8 mouse cellular contexts compared by ENCODE assay signal in genomic region chr8:120563348-120563724, GRCm38 (mm10). TPM values are rescaled to one million over a fixed set of nuclear protein-coding genes. Genes with fewer than 3 reads are reported as not detected.
DNase-seq lines count a peak whose midpoint lies in the region; ATAC-seq lines count a peak whose summit lies in the region.

No protein-coding gene starts in this region.

- ATAC-seq in intestine, embryonic 14.5 days (replicated peaks; ENCODE audit: low FRiP score, low TSS enrichment, low read depth), result no peak
- ATAC-seq in neural tube, embryonic 12.5 days (ENCODE audit: low FRiP score, low read depth), result peak; percentile 27

- DNase-seq in kidney, postnatal 10 days, result peak; percentile 54
- no peak for DNase-seq in kidney, postnatal 36 days
- peak; percentile 68 for DNase-seq in embryo, embryonic 10.5 days (ENCODE audit: low spot score)
- no peak for DNase-seq in intestine, embryonic 14.5 days (ENCODE audit: low spot score)
- no peak for DNase-seq in left cerebral cortex, postnatal 25 days (ENCODE audit: low spot score in 2 of 2)
- DNase-seq in urinary bladder, postnatal 14 days (ENCODE audit: low spot score), result no peak
- no peak for DNase-seq in adrenal gland, postnatal 10 days

- no peaks in the 10 kb centered on the region for H3K9me3 ChIP-seq in intestine, embryonic 14.5 days (ENCODE audit: control insufficient read depth, low read length)
- H3K9me3 ChIP-seq in neural tube, embryonic 12.5 days, result no peaks in the 10 kb centered on the region

- H3K4me1 ChIP-seq in intestine, embryonic 14.5 days (replicated peaks; ENCODE audit: control insufficient read depth, insufficient read depth, low read length), result peaks cover 41% of the 10 kb centered on the region
- H3K4me1 ChIP-seq in neural tube, embryonic 12.5 days, result peaks cover 86% of the 10 kb centered on the region

- H3K4me3 ChIP-seq in intestine, embryonic 14.5 days (ENCODE audit: low read depth, low read length), result no peak overlapping the region
- H3K4me3 ChIP-seq in neural tube, embryonic 12.5 days, result no peak overlapping the region

- peak overlapping the region; percentile 10; the same call in 1 of the 2 replicates for H3K9ac ChIP-seq in intestine, embryonic 14.5 days (ENCODE audit: low read length)
- H3K9ac ChIP-seq in neural tube, embryonic 12.5 days, result peak overlapping the region; percentile 33; the same call in 1 of the 2 replicates

- H3K27me3 ChIP-seq in intestine, embryonic 14.5 days (replicated peaks; ENCODE audit: control insufficient read depth, insufficient read depth, low read length), result no peaks in the 10 kb centered on the region
- H3K27me3 ChIP-seq in neural tube, embryonic 12.5 days (replicated peaks), result no peaks in the 10 kb centered on the region

- intact Hi-C loops in left cerebral cortex, postnatal 25 days (cut with DNase I), result no loop called here

- H3K27ac ChIP-seq in intestine, embryonic 14.5 days (ENCODE audit: low read depth), result peak overlapping the region; percentile 81
- H3K27ac ChIP-seq in neural tube, embryonic 12.5 days, result peak overlapping the region; percentile 69

- H3K4me2 ChIP-seq in intestine, embryonic 14.5 days (ENCODE audit: low read length), result no peak overlapping the region; the same call in 1 of the 2 replicates
- H3K4me2 ChIP-seq in neural tube, embryonic 12.5 days (replicated peaks), result peak overlapping the region; percentile 34

- 28% methylated on average over 8 of the region's 8 CpGs for WGBS in intestine, embryonic 14.5 days
- WGBS in neural tube, embryonic 12.5 days, result 11% methylated on average over 8 of the region's 8 CpGs

- H3K36me3 ChIP-seq in intestine, embryonic 14.5 days (ENCODE audit: control insufficient read depth, insufficient read depth, low read length), result peaks cover 25% of the 10 kb centered on the region
- peaks cover 31% of the 10 kb centered on the region for H3K36me3 ChIP-seq in neural tube, embryonic 12.5 days

RNA-seq across cellular contexts. Expression of gene Gins2, which starts 25.8 kb away (rescaled TPM):
- 121 and 122 TPM in 2 replicates for polyA plus RNA-seq in intestine, embryonic 14.5 days (2014; fragmentation: Nextera tagmentation; extraction: Ambion mirVana)
- polyA plus RNA-seq in neural tube, embryonic 12.5 days (2016; fragmentation: Nextera tagmentation; extraction: Ambion mirVana), result 53.4 and 54.7 TPM in 2 replicates
- 1 to 10 TPM; 1.6 to 1.8 TPM for total RNA-seq in left cerebral cortex, postnatal 25 days (2021)
- total RNA-seq in adrenal gland, postnatal 10 days (2021), result 10 to 100 TPM; 18.6 to 19.0 TPM

Comparison
In these comparisons a context has a peak if more than half of its experiments do, and no peak if none do; other contexts are left out.
1. DNase-seq: peak in kidney, postnatal 10 days (single experiment) and embryo, embryonic 10.5 days (single experiment); none in kidney, postnatal 36 days (0 of 2), intestine, embryonic 14.5 days (single experiment), left cerebral cortex, postnatal 25 days (0 of 2), urinary bladder, postnatal 14 days (single experiment) and adrenal gland, postnatal 10 days (single experiment).
2. RNA of gene Gins2, which starts 25.8 kb away (total RNA-seq): 18.6 to 19.0 TPM in adrenal gland, postnatal 10 days; 1.6 to 1.8 TPM in left cerebral cortex, postnatal 25 days; every median in the first group is over 4 times any median in the second.